Mouse (Mus musculus) ES-E14 (cell line): ENCODE measurements around the gene Ivl. TPM values are rescaled to one million over a fixed set of nuclear protein-coding genes. Genes with fewer than 3 reads are reported as not detected.

ENCODE experiments used
- DNase-seq: peaks from one replicate; pipeline ENCODE4 v3.0.0-alpha.2; 2013; ENCODE audit warnings: low read depth, low spot score
- H3K27ac ChIP-seq: 2 replicates; pipeline ENCODE4 v1.5.1; 2012; ENCODE audit warnings: low read depth, mild to moderate bottlenecking, low read length, moderate library complexity, mixed read lengths; ENCODE audit not compliant: poor library complexity, insufficient read depth, severe bottlenecking
- H3K36me3 ChIP-seq: 2 replicates; pipeline ENCODE4 v1.6.1; 2012; ENCODE audit warnings: mild to moderate bottlenecking, low read length, moderate library complexity, mixed read lengths; ENCODE audit not compliant: control insufficient read depth, poor library complexity, insufficient read depth, severe bottlenecking
- H3K4me1 ChIP-seq, 2 experiments: fragments of 150-350 bp in 1 of 2; sonication (generic) in 1 of 2; 2 replicates each; pipeline ENCODE4 v1.6.1; 2012; ENCODE audit warnings: low read length in 2 of 2, mild to moderate bottlenecking in 1 of 2, mixed read lengths in 1 of 2; ENCODE audit not compliant: control insufficient read depth in 2 of 2, insufficient read depth in 2 of 2, poor library complexity in 1 of 2
- H3K4me3 ChIP-seq, 2 experiments: fragments of 150-350 bp in 1 of 2; sonication (generic) in 1 of 2; 2 replicates each; pipeline ENCODE4 v1.5.1; 2012; ENCODE audit warnings: low read length in 2 of 2, low read depth in 1 of 2, mild to moderate bottlenecking in 1 of 2, mixed read lengths in 1 of 2; ENCODE audit not compliant: insufficient read depth in 1 of 2, poor library complexity in 1 of 2, severe bottlenecking in 1 of 2
- H3K9ac ChIP-seq: 2 replicates; pipeline ENCODE4 v1.6.1; 2012; ENCODE audit warnings: low read depth, mild to moderate bottlenecking, low read length, mixed read lengths; ENCODE audit not compliant: poor library complexity, insufficient read depth, severe bottlenecking
- H3K9me3 ChIP-seq: fragments of 150-350 bp; sonication (generic); 2 replicates; pipeline ENCODE4 v1.6.1; 2012; ENCODE audit warnings: low read depth, mild to moderate bottlenecking, low read length; ENCODE audit not compliant: control insufficient read depth, insufficient read depth
- CHD2 ChIP-seq: IDR thresholded peaks from 2 replicates; pipeline ENCODE4 v1.6.1; 2014; ENCODE audit warnings: mild to moderate bottlenecking, low read depth, low read length, inconsistent platforms
- HCFC1 ChIP-seq: IDR thresholded peaks from 2 replicates; pipeline ENCODE4 v1.6.1; 2012; ENCODE audit warnings: low read length, inconsistent platforms, borderline replicate concordance; ENCODE audit not compliant: insufficient read depth
- MAFK ChIP-seq: IDR thresholded peaks from 2 replicates; pipeline ENCODE4 v1.6.1; 2014; ENCODE audit warnings: mild to moderate bottlenecking, low read depth, low read length, inconsistent platforms; ENCODE audit not compliant: insufficient read depth
- ZC3H11A ChIP-seq: IDR thresholded peaks from 2 replicates; pipeline ENCODE4 v1.6.1; 2012; ENCODE audit warnings: low read depth, mild to moderate bottlenecking, inconsistent platforms, low read length, borderline replicate concordance
- ZNF384 ChIP-seq: IDR thresholded peaks from 2 replicates; pipeline ENCODE4 v1.6.1; 2012; ENCODE audit warnings: low read depth, low read length, inconsistent platforms
- in situ Hi-C, 2 experiments: fragments of 600-800 bp; cut with MboI; formaldehyde crosslinking; loops; one replicate each; pipeline ENCODE4 v1.15.1; 2025; ENCODE audit warnings: low sequenced_read_pairs in 2 of 2, inconsistent platforms in 1 of 2; ENCODE audit not compliant: unreplicated experiment in 2 of 2
- total RNA-seq: library from RNA; depleted of rRNA; stranded (reverse); fragments of 300-350 nt; gene quantifications from 2 replicates; pipeline ENCODE4 v1.2.3, GENCODE M21; 2012

Ivl gene
- total RNA-seq, 1 experiment, result 0.45 TPM

GRCm38 (mm10) chr3:92600456-92600855, 26.9 kb upstream of the Ivl start:
- Histone ChIP-seq H3K27ac (no peak overlapping the region), H3K9me3 (no peaks in the 10 kb centered on the region), H3K9ac (no peak overlapping the region), H3K4me3 (no peak overlapping the region), H3K36me3 (no peaks in the 10 kb centered on the region), H3K4me1 (no peaks in the 10 kb centered on the region)
- TF ChIP-seq ZNF384 (no peak), MAFK (no peak), HCFC1 (no peak), CHD2 (no peak), ZC3H11A (no peak)
- in situ Hi-C loops, result no loop called here
- DNase-seq, result peak; percentile 6

GRCm38 (mm10) chr3:92599973-92600372, 26.4 kb upstream of the Ivl start:
- in situ Hi-C loops, result no loop called here
- H3K36me3 ChIP-seq, result no peaks in the 10 kb centered on the region
- H3K27ac ChIP-seq, result no peak overlapping the region
- TF ChIP-seq MAFK (peak; percentile 96), ZC3H11A (no peak)
- DNase-seq, result no peak
- H3K9me3 ChIP-seq, result no peaks in the 10 kb centered on the region
- no peaks in the 10 kb centered on the region for H3K4me1 ChIP-seq
- H3K9ac ChIP-seq, result no peak overlapping the region
- H3K4me3 ChIP-seq, result no peak overlapping the region

GRCm38 (mm10) chr3:92598429-92598828, 24.9 kb upstream of the Ivl start:
- Histone ChIP-seq H3K27ac (no peak overlapping the region), H3K36me3 (no peaks in the 10 kb centered on the region), H3K9me3 (no peaks in the 10 kb centered on the region), H3K4me1 (no peaks in the 10 kb centered on the region), H3K4me3 (no peak overlapping the region), H3K9ac (no peak overlapping the region)
- no peak for TF ChIP-seq CHD2
- no peak for TF ChIP-seq HCFC1
- no peak for TF ChIP-seq ZNF384
- TF ChIP-seq ZC3H11A, result no peak
- no peak for TF ChIP-seq MAFK
- in situ Hi-C loops, result no loop called here
- no peak for DNase-seq

GRCm38 (mm10) chr3:92588858-92589257, 15.3 kb upstream of the Ivl start, which contains the start of gene Smcp:
Gene Smcp (minus strand): TSS chr3:92588997.
- no peak within 1 kb of the TSS for H3K9ac ChIP-seq
- H3K9me3 ChIP-seq, result no peaks in the 10 kb centered on the region
- no peak within 1 kb of the TSS for H3K27ac ChIP-seq
- H3K36me3 ChIP-seq, result no peaks in the 10 kb centered on the region
- H3K4me1 ChIP-seq, result no peaks in the 10 kb centered on the region
- DNase-seq, result no peak
- H3K4me3 ChIP-seq, result no peak within 1 kb of the TSS
- in situ Hi-C loops, result no loop called here
- TF ChIP-seq CHD2, result no peak
- no peak for TF ChIP-seq ZC3H11A
- no peak for TF ChIP-seq ZNF384
- no peak for TF ChIP-seq MAFK

- H3K9ac ChIP-seq, result no peak overlapping the region
- H3K27ac ChIP-seq, result no peak overlapping the region
These were observed 13.7 kb upstream of the Ivl start for GRCm38 (mm10) chr3:92587190-92587589.

More at GRCm38 (mm10) chr3:92587190-92587589, 13.7 kb upstream of the Ivl start:
- in situ Hi-C loops, result no loop called here
- TF ChIP-seq ZNF384 (no peak), ZC3H11A (no peak), HCFC1 (no peak), MAFK (no peak), CHD2 (no peak)
- no peaks in the 10 kb centered on the region for H3K9me3 ChIP-seq
- no peak overlapping the region for H3K4me3 ChIP-seq
- no peaks in the 10 kb centered on the region for H3K36me3 ChIP-seq
- H3K4me1 ChIP-seq, result no peaks in the 10 kb centered on the region
- no peak for DNase-seq
